Mouse (Mus musculus): Measurements from ENCODE around the gene Pacsin1.
A peak's percentile ranks its signal among the peaks of the same experiment; 100 is the strongest.

GRCm38 (mm10) chr17:27657123-27657522 is 1.8 kb downstream of the Pacsin1 start:
- TF ChIP-seq POLR2A (IDR thresholded peaks at IDR 0.05; ENCODE audit: extremely low read depth, insufficient read depth, low read length) (0 out of 2 replicates have a peak, but pooled peaks have one; percentile 11), CTCF (IDR thresholded peaks at IDR 0.05; ENCODE audit: extremely low read depth, insufficient read depth, low read length) (no peak)
